Mouse (Mus musculus): ENCODE measurements around the gene Wwp2.
A peak's percentile ranks its signal among the peaks of the same experiment; 100 is the strongest.

Gene Wwp2

GRCm38 (mm10) chr8:107435962-107436831, at the start of gene Wwp2:
TSS of gene Wwp2 (plus strand) at chr8:107436365.
- peak; percentile 64 to 87 for DNase-seq (ENCODE audit: low spot score in 2 of 2)

- DNase-seq (ENCODE audit: low spot score in 2 of 2) = no peak
Measured at GRCm38 (mm10) chr8:107386642-107387041, 49.5 kb upstream of the Wwp2 start.

GRCm38 (mm10) chr8:107387861-107388260, 48.3 kb upstream of the Wwp2 start:
- no peak for DNase-seq (ENCODE audit: low spot score in 2 of 2)

- no peak for DNase-seq (ENCODE audit: low spot score in 2 of 2)
Measured at GRCm38 (mm10) chr8:107389557-107389956, 46.6 kb upstream of the Wwp2 start.

GRCm38 (mm10) chr8:107390476-107391135, 45.6 kb upstream of the Wwp2 start:
- DNase-seq (ENCODE audit: low spot score in 2 of 2) = no peak

GRCm38 (mm10) chr8:107391136-107391516, 45.0 kb upstream of the Wwp2 start:
- no peak for DNase-seq (ENCODE audit: low spot score in 2 of 2)

GRCm38 (mm10) chr8:107395397-107395796, 40.8 kb upstream of the Wwp2 start:
- DNase-seq (ENCODE audit: low spot score in 2 of 2) = no peak

GRCm38 (mm10) chr8:107396106-107396670, 40.0 kb upstream of the Wwp2 start:
- no peak for DNase-seq (ENCODE audit: low spot score in 2 of 2)

- no peak for DNase-seq (ENCODE audit: low spot score in 2 of 2)
Measured at GRCm38 (mm10) chr8:107397665-107398064, 38.5 kb upstream of the Wwp2 start.

GRCm38 (mm10) chr8:107399495-107399894, 36.7 kb upstream of the Wwp2 start:
- DNase-seq (ENCODE audit: low spot score in 2 of 2) = no peak

- no peak for DNase-seq (ENCODE audit: low spot score in 2 of 2)
Measured at GRCm38 (mm10) chr8:107401866-107402265, 34.3 kb upstream of the Wwp2 start.

- DNase-seq (ENCODE audit: low spot score in 2 of 2) = peak; percentile 64 to 76
Measured at GRCm38 (mm10) chr8:107403038-107403781, 33.0 kb upstream of the Wwp2 start, which contains the start of gene Nqo1. TSS of gene Nqo1 (minus strand) at chr8:107403206.

- DNase-seq (ENCODE audit: low spot score in 2 of 2) = no peak
Measured at GRCm38 (mm10) chr8:107404057-107404456, 32.1 kb upstream of the Wwp2 start.

- no peak for DNase-seq (ENCODE audit: low spot score in 2 of 2)
Measured at GRCm38 (mm10) chr8:107405935-107406334, 30.2 kb upstream of the Wwp2 start.

- DNase-seq (ENCODE audit: low spot score in 2 of 2) = no peak
Measured at GRCm38 (mm10) chr8:107411391-107411790, 24.8 kb upstream of the Wwp2 start.

GRCm38 (mm10) chr8:107412552-107412951, 23.6 kb upstream of the Wwp2 start:
- DNase-seq (ENCODE audit: low spot score in 2 of 2) = no peak

GRCm38 (mm10) chr8:107413881-107414280, 22.3 kb upstream of the Wwp2 start:
- no peak for DNase-seq (ENCODE audit: low spot score in 2 of 2)

- no peak for DNase-seq (ENCODE audit: low spot score in 2 of 2)
Measured at GRCm38 (mm10) chr8:107417001-107417400, 19.2 kb upstream of the Wwp2 start.

- DNase-seq (ENCODE audit: low spot score in 2 of 2) = no peak
Measured at GRCm38 (mm10) chr8:107424176-107424575, 12.0 kb upstream of the Wwp2 start.

GRCm38 (mm10) chr8:107424597-107425229, 11.5 kb upstream of the Wwp2 start, which contains the start of gene Nob1:
TSS of gene Nob1 (minus strand) at chr8:107425051.
- peak; percentile 92 to 95 for DNase-seq (ENCODE audit: low spot score in 2 of 2)

GRCm38 (mm10) chr8:107425230-107425597, 11.0 kb upstream of the Wwp2 start:
- no peak for DNase-seq (ENCODE audit: low spot score in 2 of 2)

Measured in urinary bladder, adult 18-20 months (tissue).